Mouse (Mus musculus) left cerebral cortex, postnatal 14 days (tissue): ENCODE results near the gene Amdhd2. TPM values are rescaled to one million over a fixed set of nuclear protein-coding genes. Genes with fewer than 3 reads are reported as not detected.

Source experiments
- DNase-seq, 2 experiments: peaks; one replicate each; pipeline ENCODE4 v3.0.0; 2021 to 2022; ENCODE audit warnings: low spot score in 2 of 2, mixed read lengths in 1 of 2
- intact Hi-C: fragments of 180-260 bp; cut with DNase I; formaldehyde crosslinking; loops from one replicate; pipeline ENCODE4 v1.15.1; 2025
- long read RNA-seq, 2 experiments: library from polyadenylated mRNA; stranded (forward); transcript quantifications; one replicate each; pipeline ENCODE4 v2.0.0; 2021
- total RNA-seq, 2 experiments: library from RNA; stranded (reverse); gene quantifications; 2 replicates each; pipeline ENCODE4 v1.2.3; 2021

Gene Amdhd2
- total RNA-seq = 10 to 100 TPM; 32.4 to 36.1 TPM
- long read RNA-seq, experiment 1, transcript Amdhd2-201 (11 exons, 1,496 nt) = major isoform, 10 of 25 reads
- long read RNA-seq, experiment 1, partial matches to known transcripts = 4 of 25 reads
- long read RNA-seq, experiment 1, other reads (novel, unspliced or antisense) = 8 of 25 reads
- long read RNA-seq, experiment 2, transcript Amdhd2-201 (11 exons, 1,496 nt) = major isoform, 9 of 18 reads
- long read RNA-seq, experiment 2, partial matches to known transcripts = 1 of 18 reads
- long read RNA-seq, experiment 2, other reads (novel, unspliced or antisense) = 7 of 18 reads

- DNase-seq = peak; percentile 99 to 100
- intact Hi-C loops = no loop called here
These were observed at the start of gene Amdhd2 for GRCm38 (mm10) chr17:24163176-24163962. Gene Amdhd2, minus strand, starts transcription at chr17:24163766.

- intact Hi-C loops = no loop called here
- DNase-seq = peak in 1 of 2 experiments; percentile 62
These were observed 49.6 kb upstream of the Amdhd2 start for GRCm38 (mm10) chr17:24213186-24213585.

- intact Hi-C loops = no loop called here
These were observed 49.0 kb upstream of the Amdhd2 start for GRCm38 (mm10) chr17:24212441-24213018.

GRCm38 (mm10) chr17:24211631-24212440 lies 48.3 kb upstream of the Amdhd2 start:
- DNase-seq = peak; percentile 87 to 92

More at GRCm38 (mm10) chr17:24212441-24213018, 49.0 kb upstream of the Amdhd2 start:
- DNase-seq = no peak

GRCm38 (mm10) chr17:24210591-24210990 lies 47.0 kb upstream of the Amdhd2 start:
- intact Hi-C loops = no loop called here
- no peak for DNase-seq

More at GRCm38 (mm10) chr17:24211631-24212440, 48.3 kb upstream of the Amdhd2 start:
- intact Hi-C loops = no loop called here

GRCm38 (mm10) chr17:24209916-24210240 lies 46.3 kb upstream of the Amdhd2 start:
- DNase-seq = no peak
- intact Hi-C loops = loop anchor here (5.0 kb wide), 1 partner anchor 43 kb away; the partner anchor contains the start of gene Atp6v0c

GRCm38 (mm10) chr17:24209043-24209915 lies 45.7 kb upstream of the Amdhd2 start, which contains the start of gene Ntn3:
Gene Ntn3, minus strand, starts transcription at chr17:24209531.
- intact Hi-C loops = loop anchor here (5.0 kb wide), 1 partner anchor 42 kb away; the partner anchor contains the start of gene Atp6v0c
- DNase-seq = peak; percentile 43 to 53

GRCm38 (mm10) chr17:24208641-24209042 lies 45.1 kb upstream of the Amdhd2 start:
- no peak for DNase-seq
- intact Hi-C loops = loop anchor here (5.0 kb wide), 1 partner anchor 41 kb away; the partner anchor contains the start of gene Atp6v0c

GRCm38 (mm10) chr17:24207768-24208640 lies 44.4 kb upstream of the Amdhd2 start:
- intact Hi-C loops = loop anchor here (5.0 kb wide), 1 partner anchor 41 kb away; the partner anchor contains the start of gene Atp6v0c
- DNase-seq = no peak

GRCm38 (mm10) chr17:24206451-24207351 lies 43.1 kb upstream of the Amdhd2 start:
- peak; percentile 78 to 85 for DNase-seq
- intact Hi-C loops = loop anchor here (5.0 kb wide), 1 partner anchor 39 kb away; the partner anchor contains the start of gene Atp6v0c

GRCm38 (mm10) chr17:24205908-24206361 lies 42.4 kb upstream of the Amdhd2 start:
- intact Hi-C loops = loop anchor here (5.0 kb wide), 1 partner anchor 39 kb away; the partner anchor contains the start of gene Atp6v0c
- peak; percentile 47 to 60 for DNase-seq

- DNase-seq = peak; percentile 94 to 96
- intact Hi-C loops = loop anchor here (5.0 kb wide), 1 partner anchor 38 kb away; the partner anchor contains the start of gene Atp6v0c
These were observed 41.8 kb upstream of the Amdhd2 start, which contains the start of gene Tbc1d24 for GRCm38 (mm10) chr17:24205284-24205888. Gene Tbc1d24, minus strand, starts transcription at chr17:24205562.

GRCm38 (mm10) chr17:24204846-24205245 lies 41.3 kb upstream of the Amdhd2 start:
- DNase-seq = no peak
- intact Hi-C loops = loop anchor here (5.0 kb wide), 1 partner anchor 38 kb away; the partner anchor contains the start of gene Atp6v0c

GRCm38 (mm10) chr17:24203611-24204534 lies 40.3 kb upstream of the Amdhd2 start:
- no peak for DNase-seq
- intact Hi-C loops = no loop called here
